Mouse (Mus musculus) 416B (cell line): Measurements from ENCODE around the gene Tnni3k.

Experiments used
- DNase-seq: peaks from one replicate; pipeline ENCODE4 v3.0.0; 2011; ENCODE audit warnings: low read depth

The Tnni3k gene

GRCm38 (mm10) chr3:154825739-154826138, 229.5 kb downstream of the Tnni3k start:
- no peak for DNase-seq

DNA sequence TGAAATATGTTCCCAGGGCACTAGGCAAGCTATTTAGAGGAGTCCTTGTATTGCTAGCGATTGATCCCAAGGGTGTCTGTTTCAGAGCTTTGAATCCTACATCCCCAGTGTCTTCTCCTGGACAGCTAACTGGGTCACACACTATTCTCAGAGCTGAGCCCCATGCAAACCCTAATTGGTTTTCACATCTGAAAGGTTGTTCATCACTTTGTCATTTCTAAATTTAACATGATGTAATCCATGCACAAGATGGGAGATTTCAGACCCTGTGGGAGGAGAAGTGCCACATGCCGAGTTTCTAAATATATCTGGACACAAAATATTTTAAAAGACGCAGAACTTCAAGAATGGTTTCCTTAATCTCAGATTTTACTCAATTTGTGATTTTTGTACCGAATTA, 230.5 kb downstream of the Tnni3k start:
- DNase-seq = no peak

GRCm38 (mm10) chr3:154819684-154820083, 235.5 kb downstream of the Tnni3k start:
- peak; percentile 3 for DNase-seq

DNA sequence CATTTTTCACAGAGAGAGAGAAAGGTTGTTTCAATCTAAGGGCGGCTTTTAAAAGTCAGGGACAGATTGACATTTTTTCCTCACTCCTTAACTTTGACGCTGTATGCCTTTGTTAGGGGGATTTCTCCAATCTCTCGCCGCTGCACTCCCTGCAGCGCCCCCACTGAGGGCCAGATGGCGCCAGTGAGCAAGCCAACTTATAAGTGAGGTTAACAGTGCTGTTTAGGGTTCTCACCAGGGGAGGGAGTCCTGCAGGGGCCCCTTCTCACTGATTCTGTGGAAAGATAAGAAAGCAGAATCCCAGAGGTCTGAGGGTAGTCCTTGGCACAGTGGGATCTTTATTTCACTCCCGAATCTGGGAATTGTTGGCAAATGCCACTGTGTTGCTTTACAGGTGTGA, 237.5 kb downstream of the Tnni3k start:
- DNase-seq = no peak

- no peak for DNase-seq
Observed at GRCm38 (mm10) chr3:154816801-154817625, 238.2 kb downstream of the Tnni3k start.

- no peak for DNase-seq
Observed at GRCm38 (mm10) chr3:154816231-154816630, 239.0 kb downstream of the Tnni3k start.

- DNase-seq = no peak
Observed at GRCm38 (mm10) chr3:154815606-154816005, 239.6 kb downstream of the Tnni3k start.

- no peak for DNase-seq
Observed at GRCm38 (mm10) chr3:154812893-154813292, 242.3 kb downstream of the Tnni3k start.

DNA sequence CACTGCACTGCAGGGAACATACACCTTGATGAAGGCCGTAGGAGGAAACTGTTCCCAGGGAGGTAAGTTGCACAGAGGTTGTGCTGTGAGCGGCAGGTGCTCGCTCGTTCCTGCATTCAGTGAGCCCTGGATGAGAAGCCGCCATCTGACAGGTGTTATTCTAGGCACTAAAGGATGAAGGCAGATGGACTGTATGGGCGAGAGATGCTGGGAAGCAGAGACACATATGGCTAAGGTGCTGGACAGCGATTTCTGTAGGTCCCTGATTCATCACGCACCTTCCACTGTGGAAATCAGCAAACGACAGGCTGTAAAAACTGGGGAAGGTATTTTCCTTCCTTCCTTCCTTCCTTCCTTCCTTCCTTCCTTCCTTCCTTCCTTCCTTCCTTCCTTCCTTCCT, 243.4 kb downstream of the Tnni3k start:
- no peak for DNase-seq

GRCm38 (mm10) chr3:154811281-154811680, 243.9 kb downstream of the Tnni3k start:
- DNase-seq = no peak

- no peak for DNase-seq
Observed at GRCm38 (mm10) chr3:154810273-154810870, 244.8 kb downstream of the Tnni3k start.

DNA sequence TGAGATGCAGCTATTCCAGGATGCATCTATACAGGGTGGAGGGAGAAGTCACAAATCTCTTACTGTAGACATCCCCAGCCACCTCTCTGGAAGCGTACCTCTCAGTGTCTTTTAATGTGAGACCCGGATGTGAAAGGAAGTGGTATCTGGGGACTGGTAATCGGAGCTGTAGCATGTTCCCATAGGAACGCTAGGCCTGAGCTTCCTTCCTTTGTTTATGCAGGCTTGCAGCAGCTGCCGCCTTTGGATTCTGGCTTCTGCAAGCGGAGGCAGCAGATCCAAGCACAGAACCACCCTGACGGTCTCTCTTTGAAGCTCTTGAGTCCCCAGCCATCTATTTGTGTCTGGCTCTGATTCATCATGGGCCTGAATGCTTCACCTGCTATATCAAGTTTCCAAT, 248.6 kb downstream of the Tnni3k start:
- no peak for DNase-seq

DNA sequence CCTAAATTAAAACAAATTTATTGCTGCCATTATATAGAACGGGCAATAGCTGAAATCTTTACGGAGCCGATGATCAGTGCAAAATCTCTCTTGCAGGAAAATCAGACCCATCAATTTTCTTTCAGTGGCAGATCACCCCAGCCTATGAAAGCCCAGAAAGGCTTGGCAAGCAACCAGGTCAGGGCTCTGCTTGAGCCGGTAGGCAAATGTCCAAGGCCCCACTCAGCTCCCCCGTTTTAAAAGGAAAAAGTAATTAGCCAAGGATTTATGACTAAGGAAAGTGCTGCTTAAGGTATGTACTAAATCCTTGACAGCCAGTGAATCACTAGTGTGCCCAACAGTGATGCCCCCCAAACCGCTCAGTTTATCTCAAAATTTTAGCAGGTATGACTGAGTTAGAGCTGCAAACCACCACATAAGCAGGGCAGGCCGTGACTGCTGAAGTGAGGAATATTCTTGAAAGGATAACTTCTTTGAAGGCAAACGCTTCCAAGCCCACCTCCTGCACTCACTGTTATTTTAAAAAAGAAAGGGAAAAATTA, 254.2 kb downstream of the Tnni3k start:
- no peak for DNase-seq

- no peak for DNase-seq
Observed at GRCm38 (mm10) chr3:154800454-154800853, 254.8 kb downstream of the Tnni3k start.

DNA sequence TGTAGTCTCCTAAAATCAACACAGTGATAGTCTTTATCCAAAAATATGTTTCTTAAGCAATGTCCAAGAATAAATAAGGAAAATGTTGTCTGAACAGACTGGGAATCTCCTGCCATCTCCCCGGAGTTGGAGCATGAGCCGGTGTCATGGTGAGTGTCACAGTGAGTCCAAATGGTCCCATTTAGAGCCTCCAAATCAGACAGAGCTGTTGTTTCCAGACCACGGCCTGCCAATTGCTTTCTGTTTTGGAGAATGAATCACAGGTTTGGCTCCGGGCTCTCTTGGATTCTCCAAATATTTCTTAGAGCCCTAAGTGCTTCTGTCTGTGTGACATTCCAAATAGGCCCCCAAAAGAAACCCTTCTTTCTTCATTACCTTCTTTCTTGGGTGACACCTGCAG, 256.4 kb downstream of the Tnni3k start:
- DNase-seq = no peak

DNA sequence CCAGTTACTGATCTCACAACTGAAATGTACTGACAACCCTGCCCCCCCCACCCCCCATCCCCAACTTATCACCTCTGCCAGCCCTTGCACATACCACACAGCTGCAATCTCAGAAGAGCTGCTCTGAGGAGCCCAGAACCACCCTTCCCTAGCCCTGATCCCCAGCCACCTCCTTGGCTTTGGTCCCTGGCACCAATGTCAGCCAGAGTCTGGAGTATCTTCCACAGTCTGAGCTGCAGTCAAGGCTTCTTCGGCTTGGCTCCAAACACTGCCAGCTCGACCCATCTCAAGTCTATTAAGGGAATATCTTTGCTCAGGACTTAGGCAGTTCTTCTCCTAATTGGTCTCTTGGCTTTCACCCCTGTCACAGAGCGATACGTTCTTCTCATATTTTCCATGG, 261.6 kb downstream of the Tnni3k start:
- no peak for DNase-seq

DNA sequence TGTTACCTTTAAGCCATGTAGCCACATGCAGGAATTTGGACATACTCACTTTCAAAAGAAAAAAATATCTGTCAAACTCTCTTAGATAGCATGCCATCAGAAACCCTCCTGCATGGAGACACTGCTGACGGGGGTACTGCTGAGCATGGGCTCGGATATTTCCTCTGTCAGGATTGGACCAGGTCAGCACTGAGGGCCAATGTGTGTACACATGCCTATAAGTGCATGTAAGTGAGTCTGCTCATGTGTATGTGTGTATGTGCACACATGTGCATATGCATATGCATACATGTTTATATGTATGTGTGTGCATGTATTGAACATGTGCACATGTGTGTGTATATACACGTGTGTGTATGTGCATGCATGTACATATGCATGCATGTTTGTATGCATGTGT, 267.6 kb downstream of the Tnni3k start:
- no peak for DNase-seq

DNA sequence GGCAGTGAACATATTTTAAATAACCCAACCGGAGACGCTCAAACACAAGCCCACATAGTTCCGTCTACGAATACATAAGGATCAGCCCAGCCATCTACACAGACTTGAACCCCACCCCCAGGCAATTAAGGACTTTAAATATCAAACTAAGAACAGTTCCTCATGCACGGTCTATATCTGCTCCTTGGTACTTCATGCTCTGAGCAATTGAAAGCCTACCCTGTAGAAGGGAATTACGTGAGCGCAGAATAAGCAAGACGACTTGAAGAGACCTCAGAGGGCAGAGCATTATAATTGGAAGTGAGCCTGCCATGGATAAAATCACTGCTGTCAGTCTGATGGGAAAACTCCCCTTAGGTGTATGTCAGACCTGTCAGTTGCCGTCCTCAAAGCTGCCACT, 268.9 kb downstream of the Tnni3k start:
- no peak for DNase-seq

- DNase-seq = no peak
Observed at GRCm38 (mm10) chr3:154778836-154779595, 276.2 kb downstream of the Tnni3k start.

DNA sequence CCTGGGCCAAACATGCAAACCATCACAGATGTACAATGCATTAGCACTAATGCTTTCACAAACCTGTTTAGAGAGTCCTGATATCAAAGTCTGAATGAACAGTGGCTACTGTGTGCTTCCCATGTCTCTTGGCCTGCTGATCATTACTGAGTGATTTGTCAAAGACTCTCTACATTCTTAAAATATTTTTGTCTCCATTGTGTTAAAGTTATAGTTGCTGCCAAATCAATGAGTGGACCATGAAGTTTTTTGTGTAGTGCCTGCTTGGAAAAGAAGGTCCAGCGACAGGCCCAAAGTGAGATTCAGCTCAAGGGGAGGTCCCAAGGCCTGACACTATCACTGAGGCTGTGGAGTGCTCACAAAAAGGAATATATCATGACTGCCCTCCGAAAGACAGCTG, 283.6 kb downstream of the Tnni3k start:
- no peak for DNase-seq

DNA sequence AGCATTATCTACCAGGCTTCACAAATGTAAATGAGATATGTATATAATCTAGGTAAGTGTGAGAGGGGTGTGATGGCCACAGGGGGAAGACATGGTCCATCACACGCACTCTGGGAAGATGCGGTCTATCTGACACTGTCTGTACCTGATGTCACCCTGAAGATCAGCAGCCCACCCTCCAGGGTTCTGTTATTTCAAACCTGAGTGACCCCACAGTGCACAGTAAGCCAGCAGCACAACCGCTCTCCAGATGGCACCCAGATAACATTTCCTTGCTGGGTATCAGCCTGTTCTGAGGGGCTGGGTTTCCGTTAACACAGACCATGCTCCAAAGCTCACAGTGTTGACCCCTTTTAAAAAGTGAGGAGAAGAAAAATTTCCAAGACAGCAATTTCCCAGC, 288.9 kb downstream of the Tnni3k start:
- no peak for DNase-seq

DNA sequence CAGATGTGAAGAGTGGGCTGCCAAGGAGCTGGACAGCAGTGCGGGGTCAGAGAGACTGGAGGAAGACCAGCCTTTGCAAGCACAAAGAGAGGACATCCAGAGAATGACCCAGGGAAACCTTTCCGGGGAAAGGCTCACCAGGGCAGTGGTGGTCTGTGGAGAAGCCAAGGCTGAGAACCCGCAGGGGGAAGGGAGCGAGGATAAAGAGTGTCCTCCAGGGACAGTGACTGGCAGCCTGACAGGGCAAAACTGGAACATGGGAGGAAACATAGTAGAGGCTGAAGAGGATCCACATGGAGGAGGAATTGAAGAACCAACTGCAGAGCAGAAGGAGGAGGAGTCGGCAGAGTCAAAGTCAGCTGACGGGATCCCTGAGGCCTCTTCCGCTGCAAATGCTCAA, 291.1 kb downstream of the Tnni3k start:
- no peak for DNase-seq

- DNase-seq = no peak
Observed at GRCm38 (mm10) chr3:154763374-154763773, 291.8 kb downstream of the Tnni3k start.
